Mouse (Mus musculus) ovary, adult 2 months (tissue): Measurements from ENCODE around the gene B4galnt3. TPM values are rescaled to one million over a fixed set of nuclear protein-coding genes. Genes with fewer than 3 reads are reported as not detected.

Source experiments
- polyA plus RNA-seq: library from polyadenylated mRNA; depleted of rRNA; stranded (reverse); fragments of >200 nt; gene quantifications from 2 replicates; pipeline ENCODE4 v1.2.3, GENCODE M21; 2012; rRNA removed

B4galnt3 gene
- 2.0 and 2.7 TPM in 2 replicates for polyA plus RNA-seq

GRCm38 (mm10) chr6:120294056-120294784, at the start of gene B4galnt3, which contains the start of gene D330020A13Rik:
Gene B4galnt3 (minus strand): TSS chr6:120294559.
Gene D330020A13Rik (plus strand): TSS chr6:120294364.

Other genes starting within 250 kb of the B4galnt3 start
- 8.4 and 14.5 TPM in 2 replicates for gene Ninj2, start 201.2 kb downstream of the B4galnt3 start, polyA plus RNA-seq
- gene D330020A13Rik, start 195 bp downstream of the B4galnt3 start, polyA plus RNA-seq: 0.13 and 0.19 TPM in 2 replicates
- gene Kdm5a, start 69.6 kb upstream of the B4galnt3 start, polyA plus RNA-seq: 2.8 and 3.3 TPM in 2 replicates
- 2.6 and 3.2 TPM in 2 replicates for gene Ccdc77, start 69.8 kb upstream of the B4galnt3 start, polyA plus RNA-seq
- gene Il17ra, start 168.7 kb upstream of the B4galnt3 start, polyA plus RNA-seq: 32.5 and 44.2 TPM in 2 replicates
- 0.38 and 0.56 TPM in 2 replicates for gene Tmem121b, start 199.2 kb upstream of the B4galnt3 start, polyA plus RNA-seq
- 28.7 and 32.3 TPM in 2 replicates for gene Hdhd5, start 236.8 kb upstream of the B4galnt3 start, polyA plus RNA-seq